Mouse (Mus musculus) liver, embryonic 16.5 days (tissue): Measurements from ENCODE around the gene Mxd3. TPM values are rescaled to one million over a fixed set of nuclear protein-coding genes. Genes with fewer than 3 reads are reported as not detected.
A peak's percentile ranks its signal among the peaks of the same experiment; 100 is the strongest.

Experiments
- ATAC-seq: fragments of 200-750 bp; cut with Nextera tagmentation; 2 replicates; pipeline ENCODE4 v1.8.0; 2017; ENCODE audit warnings: low read depth, mild to moderate bottlenecking, moderate number of reproducible peaks, moderate library complexity
- H3K27ac ChIP-seq: fragments of 300-500 bp; sonication (generic); 2 replicates; pipeline ENCODE4 v1.5.1; 2014; ENCODE audit warnings: mild to moderate bottlenecking, low read length
- H3K27me3 ChIP-seq: fragments of 300-500 bp; sonication (generic); 2 replicates; pipeline ENCODE4 v1.6.1; 2014; ENCODE audit warnings: low read depth, low read length, mixed read lengths; ENCODE audit not compliant: control insufficient read depth, insufficient read depth
- H3K36me3 ChIP-seq: fragments of 300-500 bp; sonication (generic); 2 replicates; pipeline ENCODE4 v1.6.1; 2014; ENCODE audit warnings: mild to moderate bottlenecking; ENCODE audit not compliant: control insufficient read depth, insufficient read depth
- H3K4me1 ChIP-seq: fragments of 300-500 bp; sonication (generic); 2 replicates; pipeline ENCODE4 v1.6.1; 2014; ENCODE audit warnings: low read depth, low read length, mixed read lengths; ENCODE audit not compliant: control insufficient read depth
- H3K4me2 ChIP-seq: fragments of 300-500 bp; sonication (generic); 2 replicates; pipeline ENCODE4 v1.6.1; 2014; ENCODE audit warnings: low read depth, low read length, mixed read lengths
- H3K4me3 ChIP-seq: fragments of 300-500 bp; sonication (generic); 2 replicates; pipeline ENCODE4 v1.5.1; 2014; ENCODE audit warnings: low read depth, mild to moderate bottlenecking, low read length
- H3K9ac ChIP-seq: fragments of 300-500 bp; sonication (generic); 2 replicates; pipeline ENCODE4 v1.6.1; 2014; ENCODE audit warnings: low read depth, low read length
- H3K9me3 ChIP-seq: fragments of 300-500 bp; sonication (generic); replicated peaks from 2 replicates; pipeline ENCODE4 v1.6.1; 2016; ENCODE audit warnings: low read length; ENCODE audit not compliant: control insufficient read depth
- WGBS: fragments of 180-500 bp; shearing (Covaris S2); extraction: QIAGEN DNeasy Blood & Tissue Kit; methylation state at CpG from one replicate; pipeline ENCODE4 v1.1.7; 2014; ENCODE audit not compliant: insufficient replicate concordance; 5-methylcytosine and 5-hydroxymethylcytosine counted together
- polyA plus RNA-seq: library from polyadenylated mRNA; unstranded; fragments of >200 nt; fragmentation: Nextera tagmentation; extraction: Ambion mirVana; gene quantifications from 2 replicates; pipeline ENCODE4 v1.2.1, GENCODE M21; 2015

Mxd3 gene
- polyA plus RNA-seq, 1 experiment from 2014 or later: 24.0 TPM

DNA sequence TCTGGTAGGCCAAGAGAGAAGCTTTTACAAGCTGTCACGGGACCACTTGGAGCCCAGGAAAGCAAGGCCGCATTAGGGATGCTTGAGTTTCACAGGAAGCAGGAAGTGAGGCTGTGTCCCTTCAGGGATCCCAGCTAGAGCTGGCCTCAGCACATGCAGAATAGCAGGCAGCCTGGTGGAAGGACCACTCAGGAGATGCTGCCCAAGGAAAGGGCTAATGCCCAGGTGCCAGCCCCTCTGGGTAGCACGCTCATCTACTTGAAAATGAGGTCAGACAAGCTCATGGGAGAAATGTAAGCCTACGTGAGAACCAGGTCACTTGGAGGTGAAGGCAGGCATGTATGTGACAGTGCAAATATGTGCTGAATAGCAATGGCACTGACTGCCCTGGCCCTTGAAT lies 2.5 kb downstream of the Mxd3 start:
- H3K36me3 ChIP-seq: peaks cover 36% of the 10 kb centered on the region
- no peak overlapping the region for H3K27ac ChIP-seq
- H3K27me3 ChIP-seq: no peaks in the 10 kb centered on the region
- 57% methylated on average over 4 of the region's 4 CpGs for WGBS
- no peak for ATAC-seq
- peak overlapping the region; percentile 88 for H3K4me2 ChIP-seq
- H3K4me1 ChIP-seq: peaks cover 54% of the 10 kb centered on the region
- no peaks in the 10 kb centered on the region for H3K9me3 ChIP-seq
- H3K4me3 ChIP-seq: peak overlapping the region; percentile 72
- no peak overlapping the region for H3K9ac ChIP-seq

- peaks cover 55% of the 10 kb centered on the region for H3K4me1 ChIP-seq
Observed at GRCm38 (mm10) chr13:55325596-55325995, 4.0 kb downstream of the Mxd3 start.

DNA sequence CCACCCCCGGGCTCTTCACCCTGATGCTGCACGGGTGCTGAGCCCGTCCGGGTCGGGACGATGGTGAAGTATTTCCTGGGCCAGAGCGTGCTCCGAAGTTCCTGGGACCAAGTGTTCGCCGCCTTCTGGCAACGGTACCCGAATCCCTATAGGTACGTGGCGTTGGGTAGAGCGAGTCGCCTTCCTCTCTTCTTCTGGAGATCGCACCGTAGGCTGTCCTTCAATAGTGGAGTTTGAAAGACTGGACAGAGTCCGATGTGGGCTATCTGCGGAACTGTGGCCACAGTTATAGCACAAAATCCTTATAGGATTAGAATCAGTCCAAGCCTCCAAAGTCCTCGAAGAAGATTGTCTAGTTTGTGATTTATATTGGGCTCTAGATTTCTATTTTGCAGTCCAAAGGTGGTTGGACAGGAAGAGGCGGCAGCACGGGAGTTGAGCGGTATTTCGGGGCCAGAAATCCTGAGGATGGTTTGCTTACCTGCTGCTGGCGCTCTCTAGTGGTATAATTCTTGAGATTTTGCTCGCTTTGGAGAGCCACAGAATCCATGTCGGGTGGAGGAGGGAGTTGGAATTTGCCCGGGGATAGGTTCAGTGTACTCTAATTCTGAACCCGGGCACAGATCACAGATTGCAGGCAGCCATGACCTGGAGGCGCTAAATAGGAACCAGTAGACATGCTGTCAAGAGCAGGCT lies 7.3 kb downstream of the Mxd3 start:
- Histone ChIP-seq H3K9me3 (no peaks in the 10 kb centered on the region), H3K4me1 (peaks cover 39% of the 10 kb centered on the region), H3K9ac (peak overlapping the region; percentile 90), H3K4me2 (peak overlapping the region; percentile 97), H3K36me3 (peaks cover 35% of the 10 kb centered on the region), H3K27ac (peak overlapping the region; percentile 85), H3K27me3 (no peaks in the 10 kb centered on the region), H3K4me3 (peak overlapping the region; percentile 80)
- under 1% methylated on average over 31 of the region's 31 CpGs for WGBS
- peak; percentile 33 for ATAC-seq

More at GRCm38 (mm10) chr13:55325596-55325995, 4.0 kb downstream of the Mxd3 start:
- H3K4me3 ChIP-seq: no peak overlapping the region
- H3K27ac ChIP-seq: no peak overlapping the region
- H3K9me3 ChIP-seq: no peaks in the 10 kb centered on the region
- WGBS: 80% methylated on average over 10 of the region's 11 CpGs
- no peak for ATAC-seq
- no peak overlapping the region for H3K4me2 ChIP-seq
- no peak overlapping the region for H3K9ac ChIP-seq
- peaks cover 36% of the 10 kb centered on the region for H3K36me3 ChIP-seq
- no peaks in the 10 kb centered on the region for H3K27me3 ChIP-seq

- Histone ChIP-seq H3K4me2 (peak within 1 kb of the TSS; percentile 97), H3K4me3 (peak within 1 kb of the TSS; percentile 80), H3K4me1 (peaks cover 32% of the 10 kb centered on the region), H3K27me3 (no peaks in the 10 kb centered on the region), H3K27ac (peak within 1 kb of the TSS; percentile 85), H3K9ac (peak within 1 kb of the TSS; percentile 90), H3K36me3 (peaks cover 30% of the 10 kb centered on the region), H3K9me3 (no peaks in the 10 kb centered on the region)
- under 1% methylated on average over 73 of the region's 73 CpGs for WGBS
- ATAC-seq: peak; percentile 93
Observed at GRCm38 (mm10) chr13:55321434-55322129, 8.0 kb downstream of the Mxd3 start, which contains the start of gene Rab24. Gene Rab24, minus strand, starts transcription at chr13:55321946.

- Histone ChIP-seq H3K9ac (peak within 1 kb of the TSS; percentile 90), H3K27ac (no peak within 1 kb of the TSS; the same call in 1 of the 2 replicates), H3K36me3 (peaks cover 15% of the 10 kb centered on the region), H3K27me3 (no peaks in the 10 kb centered on the region), H3K9me3 (no peaks in the 10 kb centered on the region), H3K4me3 (peak within 1 kb of the TSS; percentile 80), H3K4me2 (peak within 1 kb of the TSS; percentile 97), H3K4me1 (peaks cover 26% of the 10 kb centered on the region)
- WGBS: 71% methylated on average over 4 of the region's 4 CpGs
- ATAC-seq: no peak
Observed at GRCm38 (mm10) chr13:55319931-55320533, 9.6 kb downstream of the Mxd3 start, which contains the start of gene Prelid1. Gene Prelid1, plus strand, starts transcription at chr13:55320500.

DNA sequence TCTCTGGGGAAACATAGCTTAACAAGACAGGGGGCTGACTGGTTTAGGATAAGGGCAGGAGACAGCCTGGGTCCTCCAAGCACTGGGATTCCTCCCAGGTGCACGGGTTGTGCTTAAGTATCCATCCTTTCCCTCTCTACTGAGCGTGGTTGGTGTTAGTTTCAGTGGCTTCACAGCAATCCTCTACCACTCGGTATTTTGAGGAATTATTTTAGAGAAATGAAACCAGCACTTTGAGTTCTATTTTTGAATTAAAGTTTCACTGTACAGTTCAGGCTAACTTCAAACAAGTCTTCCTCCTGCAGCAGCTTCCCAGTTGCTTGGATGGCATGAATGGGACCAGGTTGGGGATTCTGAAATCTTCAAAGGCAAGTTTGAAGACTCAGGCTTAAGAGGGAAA lies 11.3 kb downstream of the Mxd3 start:
- no peak overlapping the region for H3K4me2 ChIP-seq
- H3K36me3 ChIP-seq: peaks cover 8% of the 10 kb centered on the region
- H3K27me3 ChIP-seq: no peaks in the 10 kb centered on the region
- peaks cover 17% of the 10 kb centered on the region for H3K4me1 ChIP-seq
- no peak overlapping the region for H3K4me3 ChIP-seq
- H3K9me3 ChIP-seq: no peaks in the 10 kb centered on the region
- no peak overlapping the region for H3K9ac ChIP-seq
- no peak for ATAC-seq
- H3K27ac ChIP-seq: no peak overlapping the region
- WGBS: 55% methylated on average over 3 of the region's 3 CpGs

GRCm38 (mm10) chr13:55314891-55315412 lies 14.7 kb downstream of the Mxd3 start:
- peaks cover 38% of the 10 kb centered on the region for H3K36me3 ChIP-seq
- no peak overlapping the region for H3K27ac ChIP-seq

GRCm38 (mm10) chr13:55313051-55313450 lies 16.6 kb downstream of the Mxd3 start:
- Histone ChIP-seq H3K36me3 (peaks cover 43% of the 10 kb centered on the region), H3K4me3 (no peak overlapping the region), H3K4me2 (no peak overlapping the region), H3K9me3 (no peaks in the 10 kb centered on the region), H3K9ac (no peak overlapping the region), H3K4me1 (no peaks in the 10 kb centered on the region), H3K27me3 (no peaks in the 10 kb centered on the region), H3K27ac (no peak overlapping the region)
- ATAC-seq: no peak
- 84% methylated on average over 9 of the region's 9 CpGs for WGBS

More at GRCm38 (mm10) chr13:55314891-55315412, 14.7 kb downstream of the Mxd3 start:
- H3K4me1 ChIP-seq: no peaks in the 10 kb centered on the region; the same call in none of the 2 replicates
- H3K4me2 ChIP-seq: no peak overlapping the region
- no peak overlapping the region for H3K4me3 ChIP-seq
- ATAC-seq: no peak
- H3K9me3 ChIP-seq: no peaks in the 10 kb centered on the region
- H3K27me3 ChIP-seq: no peaks in the 10 kb centered on the region
- H3K9ac ChIP-seq: no peak overlapping the region
- WGBS: 74% methylated on average over 2 of the region's 2 CpGs
